Mouse (Mus musculus): ENCODE results near the gene S100a14. TPM values are rescaled to one million over a fixed set of nuclear protein-coding genes. Genes with fewer than 3 reads are reported as not detected.

S100a14 gene
- total RNA-seq, 2 experiments from 2014 or later, result not detected

Other genes with a start within 250 kb of the S100a14 start
- gene Gatad2b, start 233.7 kb upstream of the S100a14 start, total RNA-seq (2015), result 91.6 and 110 TPM in 2 replicates
- 25.3 and 33.5 TPM in 2 replicates for gene Gatad2b, start 233.7 kb upstream of the S100a14 start, total RNA-seq (2017)
- gene Slc27a3, start 136.9 kb upstream of the S100a14 start, total RNA-seq (2015), result 0.21 and 0.33 TPM in 2 replicates
- 1.1 and 3.0 TPM in 2 replicates for gene Slc27a3, start 136.9 kb upstream of the S100a14 start, total RNA-seq (2017)
- 13.7 and 14.7 TPM in 2 replicates for gene Ints3, start 93.2 kb upstream of the S100a14 start, total RNA-seq (2015)
- gene Ints3, start 93.2 kb upstream of the S100a14 start, total RNA-seq (2017), result 14.9 and 20.5 TPM in 2 replicates
- not detected in 2 replicates for gene Npr1, start 61.0 kb upstream of the S100a14 start, total RNA-seq (2015)
- gene Npr1, start 61.0 kb upstream of the S100a14 start, total RNA-seq (2017), result 0.08 TPM in 1 of 2 replicates, not detected in the other
- gene Ilf2, start 50.7 kb upstream of the S100a14 start, total RNA-seq (2015), result 51.8 and 57.3 TPM in 2 replicates
- 103 and 111 TPM in 2 replicates for gene Ilf2, start 50.7 kb upstream of the S100a14 start, total RNA-seq (2017)
- 41.6 and 47.3 TPM in 2 replicates for gene Snapin, start 35.8 kb upstream of the S100a14 start, total RNA-seq (2015)
- 40.9 and 49.5 TPM in 2 replicates for gene Snapin, start 35.8 kb upstream of the S100a14 start, total RNA-seq (2017)
- 97.7 and 99.3 TPM in 2 replicates for gene Chtop, start 17.4 kb upstream of the S100a14 start, total RNA-seq (2015)
- 85.7 and 88.3 TPM in 2 replicates for gene Chtop, start 17.4 kb upstream of the S100a14 start, total RNA-seq (2017)
- gene S100a1, start 12.5 kb upstream of the S100a14 start, total RNA-seq (2015), result 70.5 and 89.5 TPM in 2 replicates
- gene S100a1, start 12.5 kb upstream of the S100a14 start, total RNA-seq (2017), result 50.9 and 80.4 TPM in 2 replicates
- 121 and 128 TPM in 2 replicates for gene S100a13, start 12.4 kb upstream of the S100a14 start, total RNA-seq (2015)
- gene S100a13, start 12.4 kb upstream of the S100a14 start, total RNA-seq (2017), result 141 and 179 TPM in 2 replicates
- not detected in 2 replicates for gene S100a16, start 10.4 kb downstream of the S100a14 start, total RNA-seq (2015)
- not detected in 2 replicates for gene S100a16, start 10.4 kb downstream of the S100a14 start, total RNA-seq (2017)
- gene S100a3, start 33.7 kb downstream of the S100a14 start, total RNA-seq (2015), result 0.66 TPM in 1 of 2 replicates, not detected in the other
- gene S100a3, start 33.7 kb downstream of the S100a14 start, total RNA-seq (2017), result not detected in 2 replicates
- not detected in 2 replicates for gene S100a2, start 63.4 kb downstream of the S100a14 start, total RNA-seq (2015)
- gene S100a2, start 63.4 kb downstream of the S100a14 start, total RNA-seq (2017), result not detected in 2 replicates
- gene Gm42674, start 75.0 kb downstream of the S100a14 start, total RNA-seq (2015), result not detected in 2 replicates
- gene Gm42674, start 75.0 kb downstream of the S100a14 start, total RNA-seq (2017), result 2.9 and 5.7 TPM in 2 replicates
- 2,878 and 2,936 TPM in 2 replicates for gene S100a4, start 76.9 kb downstream of the S100a14 start, total RNA-seq (2015)
- gene S100a4, start 76.9 kb downstream of the S100a14 start, total RNA-seq (2017), result 3,102 and 3,469 TPM in 2 replicates
- gene S100a5, start 81.7 kb downstream of the S100a14 start, total RNA-seq (2015), result not detected in 2 replicates
- gene S100a5, start 81.7 kb downstream of the S100a14 start, total RNA-seq (2017), result 3.4 TPM in 1 of 2 replicates, not detected in the other
- gene S100a6, start 86.0 kb downstream of the S100a14 start, total RNA-seq (2015), result 2,141 and 2,313 TPM in 2 replicates
- 1,043 and 1,047 TPM in 2 replicates for gene S100a6, start 86.0 kb downstream of the S100a14 start, total RNA-seq (2017)
- 0.11 and 0.31 TPM in 2 replicates for gene S100a7a, start 127.2 kb downstream of the S100a14 start, total RNA-seq (2015)
- gene S100a7a, start 127.2 kb downstream of the S100a14 start, total RNA-seq (2017), result 0.29 TPM in 1 of 2 replicates, not detected in the other
- gene S100a8, start 142.1 kb downstream of the S100a14 start, total RNA-seq (2015), result 16,705 and 21,369 TPM in 2 replicates
- gene S100a8, start 142.1 kb downstream of the S100a14 start, total RNA-seq (2017), result 18,572 and 19,307 TPM in 2 replicates
- gene S100a9, start 168.9 kb downstream of the S100a14 start, total RNA-seq (2015), result 25,767 and 33,746 TPM in 2 replicates
- 12,484 and 18,004 TPM in 2 replicates for gene S100a9, start 168.9 kb downstream of the S100a14 start, total RNA-seq (2017)
- 0.07 TPM in 1 of 2 replicates, not detected in the other for gene Pglyrp4, start 200.1 kb downstream of the S100a14 start, total RNA-seq (2015)
- 0.28 and 0.44 TPM in 2 replicates for gene Pglyrp4, start 200.1 kb downstream of the S100a14 start, total RNA-seq (2017)